Mouse (Mus musculus) G1E (cell line): ENCODE measurements around the gene Cog3. TPM values are rescaled to one million over a fixed set of nuclear protein-coding genes. Genes with fewer than 3 reads are reported as not detected.

Source experiments
- ATAC-seq: 2 replicates; pipeline ENCODE4 v1.8.0; 2016; ENCODE audit warnings: mild to moderate bottlenecking; ENCODE audit not compliant: insufficient number of reproducible peaks, poor library complexity, low FRiP score, severe bottlenecking; ENCODE audit errors: extremely low read depth
- DNase-seq: peaks from one replicate; pipeline ENCODE4 v3.0.0; 2012; ENCODE audit warnings: low spot score
- H3K27me3 ChIP-seq: 2 replicates; pipeline ENCODE4 v1.6.1; 2012; ENCODE audit warnings: mild to moderate bottlenecking, low read length, inconsistent platforms; ENCODE audit not compliant: insufficient read depth
- H3K36me3 ChIP-seq: replicated peaks from 2 replicates; pipeline ENCODE3; 2012; ENCODE audit warnings: mild to moderate bottlenecking, inconsistent platforms
- H3K4me1 ChIP-seq: 2 replicates; pipeline ENCODE4 v1.6.1; 2012; ENCODE audit warnings: low read depth, low read length, inconsistent platforms, mixed read lengths; ENCODE audit not compliant: insufficient read depth
- H3K4me3 ChIP-seq: 2 replicates; pipeline ENCODE4 v1.5.1; 2012; ENCODE audit warnings: low read depth, mild to moderate bottlenecking, inconsistent platforms, low read length, moderate library complexity, mixed read lengths
- H3K9me3 ChIP-seq: replicated peaks from 2 replicates; pipeline ENCODE4 v1.6.1; 2012; ENCODE audit warnings: inconsistent platforms
- CTCF ChIP-seq: IDR thresholded peaks from 2 replicates; pipeline ENCODE4 v1.5.1; 2012; ENCODE audit warnings: low read depth, low read length, inconsistent platforms, mixed read lengths
- GATA1 ChIP-seq: IDR thresholded peaks from 2 replicates; pipeline ENCODE4 v1.6.1; 2012; ENCODE audit warnings: borderline replicate concordance, low read length, inconsistent platforms, mixed read lengths
- GATA2 ChIP-seq: IDR thresholded peaks from 2 replicates; pipeline ENCODE4 v1.6.1; 2012; ENCODE audit warnings: low read depth, low read length, inconsistent platforms, borderline replicate concordance
- POLR2AphosphoS5 ChIP-seq: IDR thresholded peaks from 2 replicates; pipeline ENCODE4 v1.6.1; 2012; ENCODE audit warnings: low read depth, low read length, inconsistent platforms; ENCODE audit not compliant: insufficient replicate concordance
- TAL1 ChIP-seq: conservative IDR thresholded peaks from 2 replicates; pipeline ENCODE4 v1.6.1; 2012; ENCODE audit warnings: low read depth, low read length, inconsistent platforms, mixed read lengths
- polyA plus RNA-seq: library from polyadenylated mRNA; stranded (reverse); fragments of >175 nt; gene quantifications from 2 replicates; pipeline ENCODE4 v1.2.3, GENCODE M21; 2012
- total RNA-seq, 2 experiments: library from RNA; stranded (forward) in 1 of 2; stranded (reverse) in 1 of 2; fragments of 200-1000 nt in 1 of 2; fragments of >200 nt in 1 of 2; fragmentation: Nextera tagmentation in 1 of 2; gene quantifications; 2 replicates each; pipeline ENCODE4 v1.2.3; 2014 to 2017

The Cog3 gene
- total and polyA plus RNA-seq, 3 experiments: 6.2 to 34.8 (median 34.1) TPM

DNA sequence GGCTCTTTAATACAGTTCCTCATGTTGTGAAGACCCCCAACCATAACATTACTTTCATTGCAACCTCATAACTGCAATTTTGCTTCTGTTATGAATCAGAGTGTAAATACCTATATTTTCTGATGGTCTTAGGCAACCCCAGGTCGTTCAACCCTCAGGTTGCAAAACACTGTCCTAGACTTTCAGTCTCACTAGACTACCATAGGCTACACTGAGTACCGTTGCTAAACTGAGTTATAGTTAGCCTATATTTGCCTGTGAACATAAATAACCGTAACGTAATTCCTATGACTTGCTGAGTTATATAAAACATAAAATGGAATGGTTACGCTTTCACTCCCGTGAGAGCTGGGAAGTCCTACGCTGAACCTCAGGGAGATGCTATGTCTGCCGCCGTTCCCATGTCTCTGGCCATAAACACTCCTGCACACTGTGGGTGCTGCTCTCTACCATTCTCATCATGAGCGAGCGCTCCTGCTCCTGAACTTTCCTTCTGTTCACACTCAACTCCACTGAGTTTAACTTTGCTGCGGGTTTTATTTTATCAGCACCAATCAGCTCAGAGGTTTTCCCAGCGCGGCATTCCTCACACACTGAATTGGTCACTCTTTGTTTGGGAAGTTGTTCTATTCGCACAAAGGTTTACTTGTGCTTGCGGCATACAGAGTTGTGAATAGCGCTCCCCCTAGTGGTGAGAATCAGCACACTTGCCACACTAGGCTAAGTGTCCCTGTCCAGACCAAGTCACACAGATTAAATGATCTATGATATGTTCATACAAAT is 13.4 kb upstream of the Cog3 start:
- Histone ChIP-seq H3K27me3 (no peaks in the 10 kb centered on the region), H3K4me3 (no peak overlapping the region), H3K4me1 (no peaks in the 10 kb centered on the region), H3K36me3 (peaks cover 91% of the 10 kb centered on the region), H3K9me3 (no peaks in the 10 kb centered on the region)
- peak; percentile 41 for DNase-seq
- peak; percentile 66 for ATAC-seq
- TF ChIP-seq GATA2 (no peak), POLR2AphosphoS5 (no peak), TAL1 (no peak), CTCF (peak; percentile 82), GATA1 (no peak)

DNA sequence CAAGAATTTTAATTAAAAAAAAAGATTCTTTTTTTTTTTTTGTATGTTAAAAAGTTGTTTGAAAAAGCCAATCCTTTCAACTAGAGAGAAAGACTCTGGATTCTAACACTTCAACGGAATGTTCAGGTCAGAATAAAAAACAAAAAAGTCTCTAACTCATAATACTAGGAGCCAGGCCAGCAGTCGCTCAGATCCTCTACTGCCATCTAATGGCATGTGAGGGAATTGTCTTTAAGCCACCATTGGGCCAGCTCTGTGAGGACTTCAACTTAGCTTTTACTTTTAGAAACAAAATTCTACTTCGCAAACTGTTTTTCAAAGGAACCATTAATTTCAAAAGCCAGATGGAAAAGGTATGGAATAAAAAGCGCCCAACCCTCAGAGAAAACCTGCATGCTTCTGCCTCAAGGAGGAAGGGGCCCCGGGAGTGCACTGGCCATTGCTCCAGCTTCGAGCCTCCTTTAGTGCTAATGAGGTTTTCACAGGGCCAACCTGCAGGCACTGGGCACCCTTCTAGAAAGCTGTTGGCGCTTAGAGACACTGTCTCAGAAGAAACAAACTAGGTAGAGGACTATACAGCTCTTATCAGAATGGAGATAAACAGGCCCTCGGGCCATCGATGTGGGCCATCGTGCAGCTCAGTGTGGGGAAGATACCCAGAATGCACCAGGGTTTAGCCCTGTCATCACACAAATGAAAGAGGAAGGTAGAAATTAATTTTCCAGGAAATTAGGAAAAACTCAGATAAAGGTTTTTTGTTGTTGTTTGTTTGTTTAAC is 6.9 kb upstream of the Cog3 start:
- Histone ChIP-seq H3K9me3 (no peaks in the 10 kb centered on the region), H3K36me3 (peaks cover 68% of the 10 kb centered on the region), H3K4me1 (no peaks in the 10 kb centered on the region), H3K4me3 (no peak overlapping the region), H3K27me3 (no peaks in the 10 kb centered on the region)
- ATAC-seq (peak; percentile 66), DNase-seq (peak; percentile 52)
- peak; percentile 62 for TF ChIP-seq CTCF
- no peak for TF ChIP-seq GATA1

DNA sequence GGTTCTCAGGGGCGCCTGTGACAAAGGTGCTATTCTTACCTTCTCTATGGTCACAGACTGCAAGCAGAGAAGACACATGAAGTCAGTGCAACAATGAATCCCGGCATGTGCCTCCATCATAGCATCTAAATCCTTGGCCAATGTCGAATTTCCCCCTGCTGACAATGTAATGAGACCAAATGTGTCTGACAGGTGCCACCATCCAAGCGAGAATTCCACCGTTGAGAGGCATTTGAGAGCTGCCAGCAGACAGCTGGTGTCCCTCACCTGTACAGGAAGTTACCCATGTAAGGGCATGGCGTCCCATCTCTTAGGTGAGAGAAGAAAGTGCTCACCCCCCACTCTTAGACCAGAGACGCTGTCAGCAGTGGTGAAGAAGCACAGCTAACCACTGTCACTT is 4.1 kb upstream of the Cog3 start:
- Histone ChIP-seq H3K36me3 (peaks cover 48% of the 10 kb centered on the region), H3K4me3 (no peak overlapping the region), H3K27me3 (no peaks in the 10 kb centered on the region), H3K4me1 (peaks cover 2% of the 10 kb centered on the region), H3K9me3 (no peaks in the 10 kb centered on the region)
- TF ChIP-seq CTCF (no peak), POLR2AphosphoS5 (no peak), GATA1 (no peak), GATA2 (no peak), TAL1 (no peak)
- DNase-seq: no peak
- ATAC-seq: no peak

DNA sequence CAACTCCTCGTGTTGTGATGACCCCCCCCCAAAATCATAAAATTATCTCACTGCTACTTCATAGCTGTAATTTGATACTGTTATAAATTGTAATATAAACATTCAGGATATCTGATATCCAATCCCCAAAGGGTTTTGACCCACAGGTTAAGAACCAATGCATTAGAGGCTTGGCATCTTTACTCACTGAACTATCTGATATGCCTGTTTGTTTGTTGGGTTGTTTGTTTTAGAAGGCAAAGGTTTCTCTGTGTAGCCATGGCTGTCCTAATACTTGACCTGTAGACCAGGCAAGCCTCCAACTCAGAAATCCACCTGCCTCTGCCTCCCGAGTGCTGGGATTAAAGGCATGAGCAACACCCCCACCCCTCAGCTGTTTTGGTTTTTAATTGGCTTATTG is 3.5 kb upstream of the Cog3 start:
- Histone ChIP-seq H3K27me3 (no peaks in the 10 kb centered on the region), H3K4me3 (no peak overlapping the region), H3K36me3 (peaks cover 42% of the 10 kb centered on the region), H3K4me1 (peaks cover 8% of the 10 kb centered on the region), H3K9me3 (no peaks in the 10 kb centered on the region)
- no peak for ATAC-seq
- no peak for TF ChIP-seq CTCF
- no peak for TF ChIP-seq TAL1
- no peak for TF ChIP-seq POLR2AphosphoS5
- no peak for TF ChIP-seq GATA2
- no peak for TF ChIP-seq GATA1
- DNase-seq: no peak

DNA sequence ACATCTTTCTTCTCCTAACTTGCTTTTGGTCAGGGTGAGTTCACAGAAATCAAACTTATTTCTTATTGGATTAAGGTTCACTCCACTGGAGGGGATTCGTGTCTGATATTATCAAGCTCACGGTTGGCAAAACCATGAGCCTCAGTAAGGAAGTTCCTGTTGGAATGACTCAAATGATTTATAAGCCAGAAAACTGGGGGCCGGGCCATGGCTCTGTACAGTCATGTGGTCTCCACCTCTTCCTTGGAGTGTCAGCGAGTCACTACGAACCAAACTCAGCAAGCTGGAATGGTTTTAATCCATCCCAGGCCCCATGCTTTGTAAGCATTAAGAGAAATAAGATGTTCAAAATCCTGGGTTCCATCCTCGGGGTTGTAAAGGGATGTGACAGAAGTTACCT is 2.7 kb upstream of the Cog3 start:
- no peak overlapping the region for H3K4me3 ChIP-seq
- H3K9me3 ChIP-seq: no peaks in the 10 kb centered on the region
- peaks cover 37% of the 10 kb centered on the region for H3K36me3 ChIP-seq
- TF ChIP-seq GATA2: no peak
- no peak for TF ChIP-seq TAL1
- DNase-seq (no peak), ATAC-seq (no peak)
- H3K4me1 ChIP-seq: peaks cover 16% of the 10 kb centered on the region
- no peaks in the 10 kb centered on the region for H3K27me3 ChIP-seq

DNA sequence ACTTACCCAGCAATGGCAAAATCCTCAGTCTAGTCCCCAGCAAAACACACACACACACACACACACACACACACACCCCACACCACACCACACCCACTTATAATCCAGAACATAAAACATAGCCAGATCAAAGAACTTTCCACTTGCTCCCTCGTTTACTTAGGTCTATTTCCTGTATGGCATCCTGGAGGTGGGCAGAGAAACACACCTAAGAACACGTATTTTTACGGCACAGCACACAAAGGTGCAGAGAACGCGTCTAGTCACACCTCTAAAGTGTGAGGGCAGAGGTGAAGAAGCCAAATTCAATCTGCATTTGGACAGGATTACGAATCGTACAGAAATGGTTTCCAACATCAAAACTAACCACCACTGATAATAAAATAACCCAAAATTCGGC is 1.1 kb downstream of the Cog3 start:
- ATAC-seq: no peak
- no peak for TF ChIP-seq GATA1
- TF ChIP-seq TAL1: no peak
- TF ChIP-seq CTCF: no peak
- TF ChIP-seq GATA2: no peak
- TF ChIP-seq POLR2AphosphoS5: no peak
- Histone ChIP-seq H3K4me3 (peak overlapping the region; percentile 98), H3K9me3 (no peaks in the 10 kb centered on the region), H3K36me3 (peaks cover 22% of the 10 kb centered on the region), H3K4me1 (peaks cover 47% of the 10 kb centered on the region), H3K27me3 (no peaks in the 10 kb centered on the region)
- DNase-seq: no peak
